Mouse (Mus musculus): ENCODE measurements at regions not wholly inside any gene's neighbourhood (a gene's known extent, or its start where the extent isn't known, plus 50 kb on each side); places are given as distances from the start of the nearest gene placed in this dataset.

- WGBS (ENCODE audit: insufficient replicate concordance), result 66% methylated on average over 7 of the region's 7 CpGs
- no peaks in the 10 kb centered on the region for H3K27me3 ChIP-seq (ENCODE audit: control insufficient read depth, insufficient read depth, low read length)
These were observed 107.3 kb upstream of the Hes1 start for GRCm38 (mm10) chr16:29956904-29957303.

GRCm38 (mm10) chr16:29959939-29960637 lies 104.1 kb upstream of the Hes1 start:
- WGBS (ENCODE audit: insufficient replicate concordance), result 70% methylated on average over 12 of the region's 12 CpGs
- Histone ChIP-seq H3K9me3 (ENCODE audit: control insufficient read depth, low read length) (no peaks in the 10 kb centered on the region), H3K36me3 (replicated peaks; ENCODE audit: control insufficient read depth, insufficient read depth, low read depth) (no peaks in the 10 kb centered on the region), H3K27ac (no peak overlapping the region), H3K27me3 (ENCODE audit: control insufficient read depth, insufficient read depth, low read length) (no peaks in the 10 kb centered on the region), H3K4me1 (replicated peaks; ENCODE audit: control insufficient read depth in 2 of 2, insufficient read depth in 2 of 2, low read length in 1 of 2) (peaks cover 0 to 4% of the 10 kb centered on the region in 2 experiments; a peak in 1 of 4 replicates), H3K4me2 (ENCODE audit: low read depth) (no peak overlapping the region), H3K9ac (replicated peaks) (no peak overlapping the region), H3K4me3 (ENCODE audit: insufficient read depth in 1 of 2, low read depth in 2 of 2, low read length in 2 of 2) (no peak overlapping the region)
- DNase-seq (ENCODE audit: low read depth in 3 of 3, low spot score in 3 of 3) (no peak), ATAC-seq (ENCODE audit: insufficient read depth) (no peak)
- TF ChIP-seq CTCF (IDR thresholded peaks at IDR 0.05; ENCODE audit: low read depth) (no peak), EP300 (IDR thresholded peaks at IDR 0.05; ENCODE audit: low read depth) (no peak)

More at GRCm38 (mm10) chr16:29956904-29957303, 107.3 kb upstream of the Hes1 start:
- no peak for DNase-seq (ENCODE audit: low read depth in 3 of 3, low spot score in 3 of 3)
- no peak overlapping the region for H3K27ac ChIP-seq
- no peak overlapping the region for H3K4me2 ChIP-seq (ENCODE audit: low read depth)
- H3K4me3 ChIP-seq (ENCODE audit: insufficient read depth in 1 of 2, low read depth in 2 of 2, low read length in 2 of 2), result no peak overlapping the region
- ATAC-seq (ENCODE audit: insufficient read depth), result no peak
- no peaks in the 10 kb centered on the region for H3K9me3 ChIP-seq (ENCODE audit: control insufficient read depth, low read length)
- H3K4me1 ChIP-seq (replicated peaks; ENCODE audit: control insufficient read depth in 2 of 2, insufficient read depth in 2 of 2, low read length in 1 of 2), result no peaks in the 10 kb centered on the region
- TF ChIP-seq EP300 (IDR thresholded peaks at IDR 0.05; ENCODE audit: low read depth) (no peak), CTCF (IDR thresholded peaks at IDR 0.05; ENCODE audit: low read depth) (no peak)
- no peaks in the 10 kb centered on the region for H3K36me3 ChIP-seq (replicated peaks; ENCODE audit: control insufficient read depth, insufficient read depth, low read depth)
- no peak overlapping the region for H3K9ac ChIP-seq (replicated peaks)

GRCm38 (mm10) chr16:29963284-29963683 lies 100.9 kb upstream of the Hes1 start:
- no peak overlapping the region for H3K9ac ChIP-seq (replicated peaks)
- no peak overlapping the region for H3K4me2 ChIP-seq (ENCODE audit: low read depth)
- ATAC-seq (ENCODE audit: insufficient read depth) (no peak), DNase-seq (ENCODE audit: low read depth in 3 of 3, low spot score in 3 of 3) (no peak)
- peaks cover 0 to 4% of the 10 kb centered on the region in 2 experiments; a peak in 1 of 4 replicates for H3K4me1 ChIP-seq (replicated peaks; ENCODE audit: control insufficient read depth in 2 of 2, insufficient read depth in 2 of 2, low read length in 1 of 2)
- H3K27me3 ChIP-seq (ENCODE audit: control insufficient read depth, insufficient read depth, low read length), result no peaks in the 10 kb centered on the region
- TF ChIP-seq CTCF (IDR thresholded peaks at IDR 0.05; ENCODE audit: low read depth) (no peak), EP300 (IDR thresholded peaks at IDR 0.05; ENCODE audit: low read depth) (no peak)
- no peaks in the 10 kb centered on the region for H3K36me3 ChIP-seq (replicated peaks; ENCODE audit: control insufficient read depth, insufficient read depth, low read depth)
- no peak overlapping the region for H3K4me3 ChIP-seq (ENCODE audit: insufficient read depth in 1 of 2, low read depth in 2 of 2, low read length in 2 of 2)
- no peak overlapping the region for H3K27ac ChIP-seq
- 57% methylated on average over 4 of the region's 4 CpGs for WGBS (ENCODE audit: insufficient replicate concordance)
- no peaks in the 10 kb centered on the region for H3K9me3 ChIP-seq (ENCODE audit: control insufficient read depth, low read length)

- WGBS (ENCODE audit: insufficient replicate concordance), result 66% methylated on average over 8 of the region's 8 CpGs
- H3K27ac ChIP-seq, result no peak overlapping the region
- TF ChIP-seq EP300 (IDR thresholded peaks at IDR 0.05; ENCODE audit: low read depth) (no peak), CTCF (IDR thresholded peaks at IDR 0.05; ENCODE audit: low read depth) (no peak)
- no peaks in the 10 kb centered on the region for H3K36me3 ChIP-seq (replicated peaks; ENCODE audit: control insufficient read depth, insufficient read depth, low read depth)
- ATAC-seq (ENCODE audit: insufficient read depth) (no peak), DNase-seq (ENCODE audit: low read depth in 3 of 3, low spot score in 3 of 3) (no peak)
- no peak overlapping the region for H3K4me3 ChIP-seq (ENCODE audit: insufficient read depth in 1 of 2, low read depth in 2 of 2, low read length in 2 of 2)
- no peaks in the 10 kb centered on the region for H3K27me3 ChIP-seq (ENCODE audit: control insufficient read depth, insufficient read depth, low read length)
- H3K4me1 ChIP-seq (replicated peaks; ENCODE audit: control insufficient read depth in 2 of 2, insufficient read depth in 2 of 2, low read length in 1 of 2), result peaks cover 0 to 4% of the 10 kb centered on the region in 2 experiments; a peak in 1 of 4 replicates
- no peak overlapping the region for H3K4me2 ChIP-seq (ENCODE audit: low read depth)
- H3K9me3 ChIP-seq (ENCODE audit: control insufficient read depth, low read length), result no peaks in the 10 kb centered on the region
- no peak overlapping the region for H3K9ac ChIP-seq (replicated peaks)
These were observed 99.6 kb upstream of the Hes1 start for GRCm38 (mm10) chr16:29964563-29964962.

GRCm38 (mm10) chr16:29968743-29969142 lies 95.4 kb upstream of the Hes1 start:
- H3K9me3 ChIP-seq (ENCODE audit: control insufficient read depth, low read length), result no peaks in the 10 kb centered on the region
- WGBS (ENCODE audit: insufficient replicate concordance), result 41% methylated on average over 5 of the region's 5 CpGs
- H3K27ac ChIP-seq, result no peak overlapping the region
- peaks cover 0 to 4% of the 10 kb centered on the region in 2 experiments; a peak in 1 of 4 replicates for H3K4me1 ChIP-seq (replicated peaks; ENCODE audit: control insufficient read depth in 2 of 2, insufficient read depth in 2 of 2, low read length in 1 of 2)
- no peak overlapping the region for H3K4me2 ChIP-seq (ENCODE audit: low read depth)
- H3K27me3 ChIP-seq (ENCODE audit: control insufficient read depth, insufficient read depth, low read length), result no peaks in the 10 kb centered on the region
- TF ChIP-seq EP300 (IDR thresholded peaks at IDR 0.05; ENCODE audit: low read depth) (no peak), CTCF (IDR thresholded peaks at IDR 0.05; ENCODE audit: low read depth) (no peak)
- no peak overlapping the region for H3K4me3 ChIP-seq (ENCODE audit: insufficient read depth in 1 of 2, low read depth in 2 of 2, low read length in 2 of 2)
- H3K9ac ChIP-seq (replicated peaks), result no peak overlapping the region
- no peak for ATAC-seq (ENCODE audit: insufficient read depth)
- DNase-seq (ENCODE audit: low read depth in 3 of 3, low spot score in 3 of 3), result no peak
- no peaks in the 10 kb centered on the region for H3K36me3 ChIP-seq (replicated peaks; ENCODE audit: control insufficient read depth, insufficient read depth, low read depth)
